Mouse (Mus musculus) neural tube, embryonic 12.5 days (tissue): ENCODE data around the gene Atl1. TPM values are rescaled to one million over a fixed set of nuclear protein-coding genes. Genes with fewer than 3 reads are reported as not detected.

Source experiments
- ATAC-seq: fragments of 200-750 bp; cut with Nextera tagmentation; 2 replicates; pipeline ENCODE4 v1.8.0; 2017; ENCODE audit warnings: low read depth, mild to moderate bottlenecking, moderate TSS enrichment, moderate library complexity; ENCODE audit not compliant: low FRiP score
- H3K27ac ChIP-seq: fragments of 300-500 bp; sonication (generic); 2 replicates; pipeline ENCODE4 v1.5.1; 2016
- H3K27me3 ChIP-seq: fragments of 300-500 bp; sonication (generic); replicated peaks from 2 replicates; pipeline ENCODE4 v1.6.1; 2016; ENCODE audit warnings: mild to moderate bottlenecking
- H3K36me3 ChIP-seq: fragments of 300-500 bp; sonication (generic); 2 replicates; pipeline ENCODE4 v1.6.1; 2016; ENCODE audit warnings: mild to moderate bottlenecking
- H3K4me1 ChIP-seq: fragments of 300-500 bp; sonication (generic); 2 replicates; pipeline ENCODE4 v1.6.1; 2016
- H3K4me2 ChIP-seq: fragments of 300-500 bp; sonication (generic); replicated peaks from 2 replicates; pipeline ENCODE4 v1.6.1; 2016; ENCODE audit warnings: mild to moderate bottlenecking
- H3K4me3 ChIP-seq: fragments of 300-500 bp; sonication (generic); 2 replicates; pipeline ENCODE4 v1.5.1; 2016
- H3K9ac ChIP-seq: fragments of 300-500 bp; sonication (generic); 2 replicates; pipeline ENCODE4 v1.6.1; 2016; ENCODE audit warnings: mild to moderate bottlenecking
- H3K9me3 ChIP-seq: fragments of 300-500 bp; sonication (generic); 2 replicates; pipeline ENCODE4 v1.6.1; 2016; ENCODE audit warnings: mild to moderate bottlenecking
- WGBS: fragments of 180-500 bp; shearing (Covaris S2); methylation state at CpG from one replicate; pipeline ENCODE4 v1.1.7; 2016; 5-methylcytosine and 5-hydroxymethylcytosine counted together
- polyA plus RNA-seq: library from polyadenylated mRNA; unstranded; fragments of >200 nt; fragmentation: Nextera tagmentation; extraction: Ambion mirVana; gene quantifications from 2 replicates; pipeline ENCODE4 v1.2.1, GENCODE M21; 2016

Gene Atl1
- 73.4 and 80.7 TPM in 2 replicates for polyA plus RNA-seq

DNA sequence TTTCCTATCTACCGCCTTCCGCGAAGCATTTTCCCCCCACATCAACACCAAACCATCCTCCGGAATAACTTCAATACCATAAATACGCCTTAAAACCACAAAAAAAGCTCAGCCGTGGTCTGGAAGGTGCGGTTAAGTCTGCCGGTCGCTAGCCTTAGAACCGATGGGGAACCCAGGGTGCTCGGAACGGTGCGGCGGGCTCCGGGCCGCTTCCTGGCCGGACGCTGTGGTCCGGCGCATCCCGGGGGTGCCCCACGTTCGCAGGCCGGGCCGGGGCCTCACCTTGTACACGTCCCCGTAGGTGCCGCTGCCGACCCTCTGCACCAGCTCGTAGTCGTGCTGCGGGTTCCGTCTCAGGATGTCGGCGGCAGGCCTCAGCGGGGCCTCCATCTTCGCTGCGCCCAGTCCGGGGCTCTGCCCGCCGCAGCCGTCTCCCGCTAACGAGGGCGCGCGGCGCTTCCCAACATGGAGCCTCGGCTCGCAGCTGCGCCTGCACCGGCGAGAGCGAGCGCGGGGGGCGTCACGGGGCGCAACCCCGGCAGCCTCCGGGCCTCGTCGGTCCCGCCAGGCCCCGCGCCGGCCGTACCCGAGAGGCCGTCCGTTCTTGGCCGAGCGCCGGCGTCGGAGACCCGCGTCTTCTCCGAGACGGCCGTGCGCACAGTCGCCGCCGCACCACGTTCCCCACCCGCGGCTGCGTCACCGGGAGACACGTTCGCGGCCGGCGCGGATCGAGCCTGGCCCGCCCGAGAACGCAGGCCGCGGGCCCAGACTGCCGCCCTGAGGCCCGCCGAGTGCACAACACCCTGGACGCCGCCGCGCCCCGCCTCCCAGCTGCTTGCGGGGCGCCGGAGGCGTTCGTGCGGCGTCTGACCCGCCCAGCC lies at the start of gene Atl1, which contains the start of gene Map4k5:
Atl1 (plus strand) TSS at position 244 of the 881 bp plus-strand sequence.
Map4k5 (minus strand) TSS at position 830 of the 881 bp plus-strand sequence.
- peak; percentile 94 for ATAC-seq
- Histone ChIP-seq H3K9me3 (no peaks in the 10 kb centered on the region), H3K4me1 (peaks cover 23% of the 10 kb centered on the region), H3K27ac (peak within 1 kb of the TSS; percentile 86), H3K27me3 (no peaks in the 10 kb centered on the region), H3K4me3 (peak within 1 kb of the TSS; percentile 89), H3K4me2 (peak within 1 kb of the TSS; percentile 65), H3K36me3 (no peaks in the 10 kb centered on the region), H3K9ac (peak within 1 kb of the TSS; percentile 97)
- WGBS, result under 1% methylated on average over 118 of the region's 118 CpGs

DNA sequence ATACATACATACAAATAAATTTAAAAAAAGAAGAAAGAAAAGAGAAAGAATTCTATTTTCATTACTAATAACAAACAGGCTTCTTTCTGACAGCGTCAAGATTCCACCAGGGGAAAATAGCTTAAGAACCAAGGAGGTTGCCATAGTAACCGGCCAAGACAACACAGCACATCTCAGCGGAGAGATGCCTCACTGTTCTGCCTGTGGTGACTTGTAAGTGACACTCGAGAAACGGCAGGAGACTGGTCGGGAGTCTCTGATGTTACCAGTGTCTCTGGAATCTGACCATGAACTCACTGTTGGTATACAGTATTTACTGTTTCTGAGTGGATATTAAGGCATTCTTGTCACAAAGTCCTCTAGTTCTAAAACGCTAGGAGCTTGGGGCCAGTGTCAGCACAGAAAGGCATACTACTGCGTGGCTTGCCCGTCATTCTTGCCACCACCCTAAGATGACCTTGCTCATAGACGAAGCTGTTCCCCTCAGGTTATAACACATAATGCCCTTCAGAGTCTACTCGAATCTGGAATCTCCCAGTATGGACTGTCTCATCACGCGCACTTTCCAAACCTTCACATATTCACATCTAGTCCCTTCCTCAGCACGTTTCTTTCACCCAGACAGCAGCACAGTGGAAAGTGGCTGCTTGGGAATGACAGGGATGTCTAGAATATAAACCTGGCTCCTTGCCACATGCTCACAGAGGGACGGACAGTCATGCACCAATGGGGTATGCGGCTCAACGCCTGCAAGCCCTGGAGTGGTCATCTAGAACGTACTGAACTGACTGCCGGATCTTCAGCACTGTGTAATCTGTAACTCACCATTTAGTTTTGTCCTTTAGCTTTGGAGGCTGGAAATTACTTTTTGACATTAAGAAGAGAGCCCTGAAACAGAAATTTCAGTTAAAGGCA lies 48.6 kb upstream of the Atl1 start:
- Histone ChIP-seq H3K27ac (no peak overlapping the region), H3K36me3 (peaks cover 41% of the 10 kb centered on the region), H3K9me3 (no peaks in the 10 kb centered on the region), H3K27me3 (no peaks in the 10 kb centered on the region), H3K4me2 (no peak overlapping the region), H3K4me1 (peaks cover 4% of the 10 kb centered on the region; the same call in 1 of the 2 replicates), H3K9ac (no peak overlapping the region), H3K4me3 (no peak overlapping the region)
- 62% methylated on average over 19 of the region's 19 CpGs for WGBS
- 0 out of 2 replicates have a peak, but pooled peaks have one; percentile 63 for ATAC-seq

- 93% methylated on average over 9 of the region's 9 CpGs for WGBS
- no peak overlapping the region for H3K27ac ChIP-seq
Measured at GRCm38 (mm10) chr12:69845722-69846121, 46.7 kb upstream of the Atl1 start.

GRCm38 (mm10) chr12:69846499-69846898 lies 45.9 kb upstream of the Atl1 start:
- Histone ChIP-seq H3K9me3 (no peaks in the 10 kb centered on the region), H3K4me2 (no peak overlapping the region), H3K9ac (no peak overlapping the region), H3K4me1 (peaks cover 4% of the 10 kb centered on the region; the same call in 1 of the 2 replicates), H3K27me3 (no peaks in the 10 kb centered on the region), H3K4me3 (no peak overlapping the region), H3K36me3 (peaks cover 41% of the 10 kb centered on the region), H3K27ac (no peak overlapping the region)
- no peak for ATAC-seq
- 97% methylated on average over 9 of the region's 9 CpGs for WGBS

More at GRCm38 (mm10) chr12:69845722-69846121, 46.7 kb upstream of the Atl1 start:
- no peak for ATAC-seq
- Histone ChIP-seq H3K4me1 (peaks cover 4% of the 10 kb centered on the region; the same call in 1 of the 2 replicates), H3K9ac (no peak overlapping the region), H3K9me3 (no peaks in the 10 kb centered on the region), H3K4me2 (no peak overlapping the region), H3K4me3 (no peak overlapping the region), H3K27me3 (no peaks in the 10 kb centered on the region), H3K36me3 (peaks cover 44% of the 10 kb centered on the region)

DNA sequence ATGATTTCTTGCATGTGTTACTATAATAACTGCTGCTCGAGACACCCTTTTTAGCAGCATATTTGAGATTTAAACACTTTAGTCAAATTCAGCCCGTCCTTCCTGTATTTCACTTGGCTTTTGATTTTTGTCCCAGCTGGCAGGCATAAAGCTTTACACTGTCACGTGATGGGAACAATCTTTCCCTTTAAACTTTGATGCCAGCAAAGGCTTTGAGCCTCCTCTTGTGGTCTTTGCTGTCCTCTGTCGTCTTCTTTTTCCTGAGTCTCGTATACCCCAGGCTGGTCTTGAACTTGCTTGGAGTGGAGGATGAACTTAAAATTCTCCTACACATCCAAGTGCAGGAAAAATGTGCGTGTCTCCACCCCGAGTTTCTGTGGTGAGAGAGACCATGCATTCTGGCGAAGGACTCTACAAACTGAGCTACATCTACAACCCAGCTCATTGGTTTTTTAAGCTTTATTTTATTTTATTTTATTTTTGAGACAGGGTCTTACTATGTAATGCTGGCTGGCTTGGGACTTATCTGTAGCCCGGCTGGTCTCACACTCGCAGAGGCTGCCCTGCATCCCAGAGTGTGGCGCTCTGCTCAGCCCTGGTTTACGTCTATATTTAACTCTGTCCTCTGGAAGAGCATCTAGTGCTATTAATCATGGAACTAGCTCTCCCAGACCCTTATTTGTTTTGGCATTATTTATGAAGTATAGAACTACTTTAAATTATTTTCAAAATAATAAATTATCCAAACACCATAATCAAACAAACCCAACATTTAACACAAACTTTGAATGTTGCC lies 44.1 kb upstream of the Atl1 start:
- Histone ChIP-seq H3K36me3 (peaks cover 44% of the 10 kb centered on the region), H3K4me2 (no peak overlapping the region), H3K4me1 (peaks cover 4% of the 10 kb centered on the region; the same call in 1 of the 2 replicates), H3K4me3 (no peak overlapping the region), H3K27me3 (no peaks in the 10 kb centered on the region), H3K27ac (no peak overlapping the region), H3K9ac (no peak overlapping the region), H3K9me3 (no peaks in the 10 kb centered on the region)
- ATAC-seq, result no peak
- 89% methylated on average over 12 of the region's 12 CpGs for WGBS

DNA sequence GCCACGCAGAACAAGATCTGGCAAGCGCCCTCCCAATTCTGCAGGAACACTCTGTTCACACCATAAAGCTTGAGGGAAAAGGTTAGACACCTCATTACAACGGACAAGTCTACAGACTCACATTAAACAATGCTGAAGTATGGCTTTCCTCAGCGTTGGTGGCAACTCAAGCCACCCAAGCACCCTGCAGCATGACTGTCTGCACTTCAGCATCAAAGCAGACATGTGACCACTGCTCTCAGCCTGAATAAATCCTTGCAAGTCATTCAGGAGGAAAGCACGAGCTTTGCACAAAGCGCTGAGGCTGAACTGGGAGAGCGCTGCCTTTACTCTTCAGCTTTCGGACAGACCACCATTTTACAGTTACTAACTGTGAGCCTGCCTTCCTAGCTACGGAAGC lies 40.1 kb upstream of the Atl1 start:
- no peak overlapping the region for H3K4me3 ChIP-seq
- no peak overlapping the region for H3K9ac ChIP-seq
- no peaks in the 10 kb centered on the region for H3K27me3 ChIP-seq
- no peak for ATAC-seq
- no peak overlapping the region for H3K27ac ChIP-seq
- no peak overlapping the region for H3K4me2 ChIP-seq
- H3K9me3 ChIP-seq, result no peaks in the 10 kb centered on the region
- H3K4me1 ChIP-seq, result no peaks in the 10 kb centered on the region
- 86% methylated on average over 9 of the region's 9 CpGs for WGBS
- peaks cover 37% of the 10 kb centered on the region for H3K36me3 ChIP-seq

DNA sequence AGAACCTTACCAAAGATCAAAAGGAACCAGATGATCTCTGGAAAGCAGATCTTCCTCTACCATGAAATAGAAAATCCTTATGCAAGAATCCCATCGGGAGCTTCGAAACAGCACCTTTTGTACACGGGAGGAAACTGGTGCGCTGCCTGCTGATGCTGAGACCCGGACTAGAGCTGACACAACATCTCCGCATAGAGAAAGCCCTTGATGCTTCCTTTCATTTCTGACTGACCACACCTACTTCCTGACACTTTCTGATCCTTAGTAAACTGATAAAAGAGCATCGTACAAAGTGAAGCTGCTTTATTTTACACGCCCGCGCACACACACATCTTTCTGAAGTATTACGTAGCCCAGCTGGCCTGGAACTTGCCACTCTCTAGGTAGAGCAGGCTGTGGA lies 39.0 kb upstream of the Atl1 start:
- Histone ChIP-seq H3K27ac (no peak overlapping the region), H3K9me3 (no peaks in the 10 kb centered on the region), H3K4me1 (no peaks in the 10 kb centered on the region), H3K4me2 (no peak overlapping the region), H3K36me3 (peaks cover 29% of the 10 kb centered on the region), H3K4me3 (no peak overlapping the region), H3K27me3 (no peaks in the 10 kb centered on the region), H3K9ac (no peak overlapping the region)
- ATAC-seq, result no peak
- WGBS, result 91% methylated on average over 11 of the region's 11 CpGs

DNA sequence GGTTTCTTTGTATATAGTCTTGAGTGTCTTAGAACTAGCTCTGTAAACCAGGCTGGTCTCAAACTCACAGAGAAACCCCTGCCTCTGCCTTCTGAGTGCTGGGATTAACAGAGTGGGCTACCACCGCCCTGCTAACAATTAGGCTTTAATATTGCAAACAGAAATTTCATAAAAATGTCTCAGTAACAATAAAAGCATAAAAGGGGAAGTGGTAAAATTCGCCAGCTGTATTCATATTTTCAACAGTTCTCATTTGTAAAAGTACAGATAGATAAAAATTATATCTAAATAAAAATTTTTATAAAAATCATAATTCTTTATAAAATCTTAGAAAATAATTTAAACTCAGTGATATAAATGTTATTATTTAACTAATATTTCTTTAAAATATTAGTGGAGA lies 38.5 kb upstream of the Atl1 start:
- 90% methylated on average over 2 of the region's 2 CpGs for WGBS
- Histone ChIP-seq H3K9ac (no peak overlapping the region), H3K4me2 (no peak overlapping the region), H3K36me3 (peaks cover 26% of the 10 kb centered on the region), H3K4me1 (no peaks in the 10 kb centered on the region), H3K4me3 (no peak overlapping the region), H3K9me3 (no peaks in the 10 kb centered on the region), H3K27ac (no peak overlapping the region), H3K27me3 (no peaks in the 10 kb centered on the region)
- ATAC-seq, result no peak

GRCm38 (mm10) chr12:69855641-69856300 lies 36.6 kb upstream of the Atl1 start:
- H3K27me3 ChIP-seq, result no peaks in the 10 kb centered on the region
- H3K36me3 ChIP-seq, result peaks cover 20% of the 10 kb centered on the region
- H3K9ac ChIP-seq, result no peak overlapping the region
- no peaks in the 10 kb centered on the region for H3K9me3 ChIP-seq
- no peak overlapping the region for H3K4me2 ChIP-seq
- WGBS, result 97% methylated on average over 12 of the region's 12 CpGs
- no peak for ATAC-seq
- no peaks in the 10 kb centered on the region for H3K4me1 ChIP-seq
- no peak overlapping the region for H3K4me3 ChIP-seq
- no peak overlapping the region for H3K27ac ChIP-seq

DNA sequence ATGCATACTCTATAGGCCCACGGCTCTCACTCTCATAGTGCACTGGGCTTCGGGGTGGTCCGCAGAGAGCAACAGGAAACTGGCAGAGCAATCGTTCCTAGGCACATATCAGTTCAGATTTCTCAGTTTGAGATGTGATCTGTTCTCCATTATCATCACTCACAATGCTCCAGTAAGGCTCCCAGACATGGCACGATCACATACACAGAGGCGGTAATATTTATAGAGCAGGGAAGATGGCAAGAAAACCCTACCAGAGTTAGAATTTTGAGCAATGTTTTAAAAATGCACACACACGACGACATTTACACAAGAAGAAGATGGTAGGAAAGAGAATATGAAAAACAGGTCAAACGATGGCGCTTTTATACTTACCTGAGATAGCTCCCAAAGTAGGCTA lies 36.0 kb upstream of the Atl1 start:
- Histone ChIP-seq H3K36me3 (peaks cover 20% of the 10 kb centered on the region), H3K27ac (no peak overlapping the region), H3K4me1 (no peaks in the 10 kb centered on the region), H3K9ac (no peak overlapping the region), H3K9me3 (no peaks in the 10 kb centered on the region), H3K4me3 (no peak overlapping the region), H3K4me2 (no peak overlapping the region), H3K27me3 (no peaks in the 10 kb centered on the region)
- ATAC-seq, result no peak
- WGBS, result 96% methylated on average over 10 of the region's 10 CpGs

DNA sequence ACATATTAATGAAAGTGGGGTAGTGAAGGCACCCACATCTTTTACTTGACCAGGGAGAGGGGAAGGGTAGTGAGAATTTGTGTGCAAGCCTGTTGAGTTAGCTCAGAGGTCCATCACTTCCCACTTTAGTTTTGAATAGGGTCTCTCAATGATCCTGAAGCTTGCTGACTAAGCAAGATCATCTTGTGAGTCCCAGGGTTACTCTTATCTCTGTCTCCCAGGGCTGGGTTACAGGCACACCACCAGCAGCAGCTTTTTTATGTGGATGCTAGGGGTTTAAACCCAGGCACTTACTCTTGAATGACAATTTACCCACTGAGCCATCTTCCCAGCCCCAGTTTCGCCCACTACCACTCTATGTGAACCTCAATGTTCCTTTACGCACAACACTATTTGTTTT lies 34.8 kb upstream of the Atl1 start:
- no peak overlapping the region for H3K4me3 ChIP-seq
- ATAC-seq, result no peak
- WGBS, result 96% methylated on average over 2 of the region's 2 CpGs
- H3K9ac ChIP-seq, result no peak overlapping the region
- H3K9me3 ChIP-seq, result no peaks in the 10 kb centered on the region
- H3K36me3 ChIP-seq, result peaks cover 13% of the 10 kb centered on the region; the same call in 1 of the 2 replicates
- no peak overlapping the region for H3K27ac ChIP-seq
- H3K4me1 ChIP-seq, result no peaks in the 10 kb centered on the region
- H3K27me3 ChIP-seq, result no peaks in the 10 kb centered on the region
- H3K4me2 ChIP-seq, result no peak overlapping the region
